In genomic region chr12:112665445-112665844, GRCm38 (mm10) we compare ENCODE assay signal across 8 mouse cellular contexts. TPM values are rescaled to one million over a fixed set of nuclear protein-coding genes. Genes with fewer than 3 reads are reported as not detected.
A peak's percentile ranks its signal among the peaks of the same experiment; 100 is the strongest.
DNase-seq lines count a peak whose midpoint lies in the region; ATAC-seq and TF ChIP-seq lines count a peak whose summit lies in the region.

No protein-coding gene starts in this region.

- H3K9ac ChIP-seq in intestine, embryonic 16.5 days (ENCODE audit: low read depth, low read length) = peak overlapping the region; percentile 49
- H3K9ac ChIP-seq in neural tube, embryonic 12.5 days = peak overlapping the region; percentile 38; the same call in 1 of the 2 replicates

- peaks cover 93% of the 10 kb centered on the region for H3K4me1 ChIP-seq in intestine, embryonic 16.5 days (ENCODE audit: control insufficient read depth, insufficient read depth, low read length)
- peaks cover 87% of the 10 kb centered on the region for H3K4me1 ChIP-seq in neural tube, embryonic 12.5 days

- 34% methylated on average over 18 of the region's 18 CpGs for WGBS in intestine, embryonic 16.5 days
- 38% methylated on average over 18 of the region's 18 CpGs for WGBS in neural tube, embryonic 12.5 days

- no peak for TF ChIP-seq CTCF in brain, embryonic 14.5 days (IDR thresholded peaks at IDR 0.05; ENCODE audit: borderline replicate concordance, extremely low read depth, insufficient read depth, insufficient read length)

- H3K36me3 ChIP-seq in intestine, embryonic 16.5 days (ENCODE audit: control insufficient read depth, insufficient read depth, low read length) = peaks cover 50% of the 10 kb centered on the region
- peaks cover 82% of the 10 kb centered on the region for H3K36me3 ChIP-seq in neural tube, embryonic 12.5 days

- DNase-seq in Muller cell, postnatal 12 days (ENCODE audit: inconsistent ontology term) = peak; percentile 75
- peak; percentile 94 for DNase-seq in brain, embryonic 14.5 days (ENCODE audit: low read depth)
- peak; percentile 74 to 77 for DNase-seq in frontal cortex, postnatal 36 days (ENCODE audit: low spot score in 2 of 2)
- peak; percentile 73 to 78 for DNase-seq in left cerebral cortex, postnatal 36 days (ENCODE audit: low spot score in 2 of 2)
- DNase-seq in thymus, adult 18-20 months = no peak
- DNase-seq in ovary, postnatal 14 days (ENCODE audit: low spot score) = no peak

- no peak overlapping the region for H3K4me3 ChIP-seq in intestine, embryonic 16.5 days (ENCODE audit: low read length)
- no peak overlapping the region for H3K4me3 ChIP-seq in neural tube, embryonic 12.5 days

- 0 out of 2 replicates have a peak overlapping the region, but pooled peaks have one; percentile 3 for H3K4me2 ChIP-seq in intestine, embryonic 16.5 days (ENCODE audit: low read depth, low read length)
- H3K4me2 ChIP-seq in neural tube, embryonic 12.5 days (replicated peaks) = peak overlapping the region; percentile 44

- intact Hi-C loops in left cerebral cortex, postnatal 36 days (cut with DNase I) = no loop called here

- peak overlapping the region; percentile 72 for H3K27ac ChIP-seq in intestine, embryonic 16.5 days (ENCODE audit: low read length)
- H3K27ac ChIP-seq in neural tube, embryonic 12.5 days = peak overlapping the region; percentile 73

- no peaks in the 10 kb centered on the region for H3K27me3 ChIP-seq in intestine, embryonic 16.5 days (replicated peaks; ENCODE audit: control insufficient read depth, insufficient read depth, low read length)
- H3K27me3 ChIP-seq in neural tube, embryonic 12.5 days (replicated peaks) = no peaks in the 10 kb centered on the region

- no peak for ATAC-seq in intestine, embryonic 16.5 days
- ATAC-seq in neural tube, embryonic 12.5 days (ENCODE audit: low FRiP score, low read depth) = peak; percentile 12; the same call in 1 of the 2 replicates

- no peak for TF ChIP-seq POLR2A in brain, embryonic 14.5 days (IDR thresholded peaks at IDR 0.05; ENCODE audit: borderline replicate concordance, extremely low read depth, insufficient read depth, insufficient read length, poor library complexity, severe bottlenecking)

- no peaks in the 10 kb centered on the region for H3K9me3 ChIP-seq in intestine, embryonic 16.5 days (ENCODE audit: control insufficient read depth, low read length)
- no peaks in the 10 kb centered on the region for H3K9me3 ChIP-seq in neural tube, embryonic 12.5 days

RNA-seq across cellular contexts. Expression of gene Akt1, which starts 9.2 kb away (rescaled TPM):
- polyA plus RNA-seq in brain, embryonic 14.5 days (2012; rRNA removed) = 303 and 319 TPM in 2 replicates
- polyA plus RNA-seq in intestine, embryonic 16.5 days (2015; fragmentation: Nextera tagmentation; extraction: Ambion mirVana) = 56.5 and 65.5 TPM in 2 replicates
- total RNA-seq in left cerebral cortex, postnatal 36 days (2021) = 100 to 1,000 TPM; 143 to 162 TPM
- 184 and 201 TPM in 2 replicates for polyA plus RNA-seq in neural tube, embryonic 12.5 days (2016; fragmentation: Nextera tagmentation; extraction: Ambion mirVana)

RNA-seq across cellular contexts. Expression of gene Zbtb42, which starts 13.2 kb away (rescaled TPM):
- 2.6 and 5.0 TPM in 2 replicates for polyA plus RNA-seq in brain, embryonic 14.5 days (2012; rRNA removed)
- polyA plus RNA-seq in intestine, embryonic 16.5 days (2015; fragmentation: Nextera tagmentation; extraction: Ambion mirVana) = 6.8 and 8.2 TPM in 2 replicates
- under 1 TPM; 0.70 to 0.81 TPM for total RNA-seq in left cerebral cortex, postnatal 36 days (2021)
- 4.0 and 5.4 TPM in 2 replicates for polyA plus RNA-seq in neural tube, embryonic 12.5 days (2016; fragmentation: Nextera tagmentation; extraction: Ambion mirVana)

RNA-seq across cellular contexts. Expression of gene Siva1, which starts 21.0 kb away (rescaled TPM):
- 57.4 and 98.6 TPM in 2 replicates for polyA plus RNA-seq in brain, embryonic 14.5 days (2012; rRNA removed)
- 168 and 186 TPM in 2 replicates for polyA plus RNA-seq in intestine, embryonic 16.5 days (2015; fragmentation: Nextera tagmentation; extraction: Ambion mirVana)
- total RNA-seq in left cerebral cortex, postnatal 36 days (2021) = 10 to 100 TPM; 17.8 to 23.0 TPM
- polyA plus RNA-seq in neural tube, embryonic 12.5 days (2016; fragmentation: Nextera tagmentation; extraction: Ambion mirVana) = 108 and 130 TPM in 2 replicates

RNA-seq across cellular contexts. Expression of gene Adssl1, which starts 45.6 kb away (rescaled TPM):
- polyA plus RNA-seq in brain, embryonic 14.5 days (2012; rRNA removed) = 2.3 and 4.4 TPM in 2 replicates
- polyA plus RNA-seq in intestine, embryonic 16.5 days (2015; fragmentation: Nextera tagmentation; extraction: Ambion mirVana) = 2.1 and 2.7 TPM in 2 replicates
- 10 to 100 TPM; 14.3 to 25.8 TPM for total RNA-seq in left cerebral cortex, postnatal 36 days (2021)
- 3.2 and 3.7 TPM in 2 replicates for polyA plus RNA-seq in neural tube, embryonic 12.5 days (2016; fragmentation: Nextera tagmentation; extraction: Ambion mirVana)

RNA-seq across cellular contexts. Expression of gene Cep170b, which starts 54.8 kb away (rescaled TPM):
- 48.8 and 82.9 TPM in 2 replicates for polyA plus RNA-seq in brain, embryonic 14.5 days (2012; rRNA removed)
- polyA plus RNA-seq in intestine, embryonic 16.5 days (2015; fragmentation: Nextera tagmentation; extraction: Ambion mirVana) = 12.4 and 13.2 TPM in 2 replicates
- total RNA-seq in left cerebral cortex, postnatal 36 days (2021) = 100 to 1,000 TPM; 258 to 267 TPM
- 22.2 and 23.2 TPM in 2 replicates for polyA plus RNA-seq in neural tube, embryonic 12.5 days (2016; fragmentation: Nextera tagmentation; extraction: Ambion mirVana)

Comparison
In these comparisons a context has a peak if more than half of its experiments do, and no peak if none do; other contexts are left out.
1. DNase-seq: peak in Muller cell, postnatal 12 days (single experiment), brain, embryonic 14.5 days (single experiment), frontal cortex, postnatal 36 days (2 of 2) and left cerebral cortex, postnatal 36 days (2 of 2); none in thymus, adult 18-20 months (0 of 2) and ovary, postnatal 14 days (single experiment).